Comparison of ENCODE assay signal across 8 mouse cellular contexts in the genomic region with DNA sequence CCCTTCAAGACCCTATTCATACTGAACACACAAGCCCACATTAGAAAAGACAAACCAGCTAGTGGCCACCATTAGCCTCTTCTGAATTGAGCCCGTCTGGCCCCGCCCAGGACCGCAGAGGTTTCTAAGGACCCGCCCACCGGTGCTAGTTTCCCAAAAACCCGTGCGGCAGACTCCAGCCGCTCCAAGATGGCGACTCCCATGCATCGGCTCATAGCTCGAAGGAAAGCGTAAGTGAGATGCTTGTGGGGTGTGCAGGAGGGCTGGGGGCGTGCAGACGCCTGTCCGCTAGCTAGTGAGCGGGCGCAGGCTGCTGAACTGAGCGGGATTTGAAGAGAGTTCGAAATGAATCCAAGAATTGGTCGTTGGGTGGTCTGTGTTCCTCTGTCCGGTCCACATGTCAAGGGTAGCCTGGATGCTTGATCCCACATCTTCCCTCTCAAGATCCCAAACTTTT. TPM values are rescaled to one million over a fixed set of nuclear protein-coding genes. Genes with fewer than 3 reads are reported as not detected.
DNase-seq lines count a peak whose midpoint lies in the region; ATAC-seq and TF ChIP-seq lines count a peak whose summit lies in the region.

Zcchc10 (plus strand) TSS at position 168 of the 457 bp plus-strand sequence.

- intact Hi-C loops in heart, adult 2 months (cut with DNase I) = loop anchor here (1.0 kb wide), 2 partner anchors 24 to 26 kb away; partner anchors contain the start of genes Aff4 and Hspa4

- peak; percentile 94 for DNase-seq in 3T3-L1 (ENCODE audit: low read depth, low spot score)
- peak; percentile 91 to 95 for DNase-seq in adrenal gland, postnatal 36 days
- DNase-seq in heart, adult 2 months = peak; percentile 91
- peak; percentile 94 for DNase-seq in kidney, adult 2 months
- peak; percentile 94 for DNase-seq in midbrain, embryonic 14.5 days
- peak; percentile 82 for DNase-seq in spleen, adult 12 weeks (ENCODE audit: low spot score)

- H3K36me3 ChIP-seq in embryonic facial prominence, embryonic 12.5 days = peaks cover 22% of the 10 kb centered on the region
- no peaks in the 10 kb centered on the region for H3K36me3 ChIP-seq in heart, adult 2 months (ENCODE audit: control insufficient read depth, insufficient read depth, low read length)
- H3K36me3 ChIP-seq in kidney, adult 2 months (ENCODE audit: control insufficient read depth, insufficient read depth, low read length) = no peaks in the 10 kb centered on the region
- H3K36me3 ChIP-seq in limb, embryonic 12.5 days = peaks cover 26% of the 10 kb centered on the region
- peaks cover 25% of the 10 kb centered on the region for H3K36me3 ChIP-seq in midbrain, embryonic 14.5 days (ENCODE audit: control insufficient read depth, insufficient read depth, low read length)

- peak within 1 kb of the TSS; percentile 75 for H3K9ac ChIP-seq in embryonic facial prominence, embryonic 12.5 days
- H3K9ac ChIP-seq in heart, adult 2 months (ENCODE audit: low read depth, low read length) = peak within 1 kb of the TSS; percentile 81
- peak within 1 kb of the TSS; percentile 84 for H3K9ac ChIP-seq in limb, embryonic 12.5 days (replicated peaks)
- H3K9ac ChIP-seq in midbrain, embryonic 14.5 days (replicated peaks; ENCODE audit: low read length) = peak within 1 kb of the TSS; percentile 73

- H3K79me2 ChIP-seq in heart, adult 2 months (replicated peaks; ENCODE audit: control insufficient read depth, insufficient read depth, low read length) = no peaks in the 10 kb centered on the region

- under 1% methylated on average over 21 of the region's 21 CpGs for WGBS in embryonic facial prominence, embryonic 12.5 days
- under 1% methylated on average over 21 of the region's 21 CpGs for whole genome bisulfite sequencing in heart, adult 2 months
- under 1% methylated on average over 21 of the region's 21 CpGs for WGBS in kidney, adult 2 months
- WGBS in limb, embryonic 12.5 days = under 1% methylated on average over 21 of the region's 21 CpGs
- WGBS in midbrain, embryonic 14.5 days = under 1% methylated on average over 21 of the region's 21 CpGs

- TF ChIP-seq EP300 in heart, adult 2 months (IDR thresholded peaks at IDR 0.05; ENCODE audit: insufficient read depth, low read depth, low read length) = no peak

- H3K4me3 ChIP-seq in embryonic facial prominence, embryonic 12.5 days = peak within 1 kb of the TSS; percentile 75
- peak within 1 kb of the TSS; percentile 99 for H3K4me3 ChIP-seq in heart, adult 2 months
- peak within 1 kb of the TSS; percentile 99 for H3K4me3 ChIP-seq in kidney, adult 2 months (ENCODE audit: insufficient read depth, low read depth, low read length)
- H3K4me3 ChIP-seq in limb, embryonic 12.5 days (replicated peaks) = peak within 1 kb of the TSS; percentile 74
- H3K4me3 ChIP-seq in midbrain, embryonic 14.5 days (replicated peaks; ENCODE audit: low read depth, low read length) = peak within 1 kb of the TSS; percentile 62

- peak within 1 kb of the TSS; percentile 72 for H3K27ac ChIP-seq in embryonic facial prominence, embryonic 12.5 days
- peak within 1 kb of the TSS; percentile 66 for H3K27ac ChIP-seq in heart, adult 2 months
- 0 out of 2 replicates have a peak within 1 kb of the TSS, but pooled peaks have one; percentile 42 for H3K27ac ChIP-seq in kidney, adult 2 months (ENCODE audit: insufficient read depth, low read depth, low read length)
- peak within 1 kb of the TSS; percentile 81 for H3K27ac ChIP-seq in limb, embryonic 12.5 days
- peak within 1 kb of the TSS; percentile 49 for H3K27ac ChIP-seq in midbrain, embryonic 14.5 days (replicated peaks; ENCODE audit: low read depth, low read length)

- peak; percentile 81 for TF ChIP-seq POLR2A in heart, adult 2 months (IDR thresholded peaks at IDR 0.05; ENCODE audit: insufficient read depth, low read depth, low read length)
- peak; percentile 40 for TF ChIP-seq POLR2A in kidney, adult 2 months (IDR thresholded peaks at IDR 0.05; ENCODE audit: low read depth, low read length)

- peak; percentile 26; the same call in 1 of the 2 replicates for TF ChIP-seq CTCF in heart, adult 2 months (IDR thresholded peaks at IDR 0.05)
- no peak for TF ChIP-seq CTCF in kidney, adult 2 months (conservative IDR thresholded peaks at IDR 0.05; ENCODE audit: insufficient read depth, insufficient read length, low read depth, low read length)

- H3K4me1 ChIP-seq in embryonic facial prominence, embryonic 12.5 days = peaks cover 8% of the 10 kb centered on the region
- H3K4me1 ChIP-seq in heart, adult 2 months (ENCODE audit: control insufficient read depth, insufficient read depth, low read length) = no peaks in the 10 kb centered on the region
- no peaks in the 10 kb centered on the region for H3K4me1 ChIP-seq in kidney, adult 2 months (ENCODE audit: control insufficient read depth, insufficient read depth, low read length)
- H3K4me1 ChIP-seq in limb, embryonic 12.5 days (replicated peaks) = peaks cover 9% of the 10 kb centered on the region
- peaks cover 8% of the 10 kb centered on the region; the same call in 1 of the 2 replicates for H3K4me1 ChIP-seq in midbrain, embryonic 14.5 days (ENCODE audit: control insufficient read depth, insufficient read depth, low read length)

- H3K9me3 ChIP-seq in embryonic facial prominence, embryonic 12.5 days = no peaks in the 10 kb centered on the region
- no peaks in the 10 kb centered on the region for H3K9me3 ChIP-seq in limb, embryonic 12.5 days
- no peaks in the 10 kb centered on the region for H3K9me3 ChIP-seq in midbrain, embryonic 14.5 days (ENCODE audit: control insufficient read depth, low read length)

- H3K27me3 ChIP-seq in embryonic facial prominence, embryonic 12.5 days = no peaks in the 10 kb centered on the region
- no peaks in the 10 kb centered on the region for H3K27me3 ChIP-seq in heart, adult 2 months (ENCODE audit: control insufficient read depth, insufficient read depth, low read length)
- no peaks in the 10 kb centered on the region for H3K27me3 ChIP-seq in kidney, adult 2 months (replicated peaks; ENCODE audit: control insufficient read depth, insufficient read depth, low read length)
- H3K27me3 ChIP-seq in limb, embryonic 12.5 days = no peaks in the 10 kb centered on the region
- no peaks in the 10 kb centered on the region for H3K27me3 ChIP-seq in midbrain, embryonic 14.5 days (ENCODE audit: control insufficient read depth, insufficient read depth, low read length)

- peak; percentile 67; the same call in 1 of the 2 replicates for ATAC-seq in embryonic facial prominence, embryonic 12.5 days (ENCODE audit: insufficient number of reproducible peaks, insufficient read depth, low FRiP score, low TSS enrichment)
- ATAC-seq in limb, embryonic 12.5 days (ENCODE audit: insufficient number of reproducible peaks, insufficient read depth, low FRiP score, low TSS enrichment, low read depth) = peak; percentile 91
- ATAC-seq in midbrain, embryonic 14.5 days (ENCODE audit: low FRiP score, low TSS enrichment) = peak; percentile 89

- peak within 1 kb of the TSS; percentile 58 for H3K4me2 ChIP-seq in embryonic facial prominence, embryonic 12.5 days (replicated peaks)
- H3K4me2 ChIP-seq in limb, embryonic 12.5 days = peak within 1 kb of the TSS; percentile 75
- H3K4me2 ChIP-seq in midbrain, embryonic 14.5 days (ENCODE audit: low read length) = peak within 1 kb of the TSS; percentile 75

RNA-seq across cellular contexts. Expression of gene Zcchc10, which starts in this region (rescaled TPM):
- 10 to 100 TPM; 11.0 to 13.3 TPM for total RNA-seq in adrenal gland, postnatal 36 days (2021)
- 19.2 and 21.8 TPM in 2 replicates for polyA plus RNA-seq in embryonic facial prominence, embryonic 12.5 days (2016; fragmentation: Nextera tagmentation; extraction: Ambion mirVana)
- total RNA-seq in heart, adult 2 months (2021) = 1 to 10 TPM; 5.9 to 7.9 TPM
- polyA plus RNA-seq in heart, adult 2 months (2012; rRNA removed) = 3.8 and 4.1 TPM in 2 replicates
- polyA plus RNA-seq in kidney, adult 2 months (2012; rRNA removed) = 4.9 and 5.0 TPM in 2 replicates
- 21.0 and 22.5 TPM in 2 replicates for polyA plus RNA-seq in limb, embryonic 12.5 days (2016; fragmentation: Nextera tagmentation; extraction: Ambion mirVana)
- polyA plus RNA-seq in midbrain, embryonic 14.5 days (2014; fragmentation: Nextera tagmentation; extraction: Ambion mirVana) = 15.1 and 20.3 TPM in 2 replicates

Comparison
In these comparisons a context has a peak if more than half of its experiments do, and no peak if none do; other contexts are left out.
1. Peak in every context shown above with its lines: DNase-seq, ATAC-seq, H3K4me3 ChIP-seq and H3K27ac ChIP-seq.